Mouse (Mus musculus): ENCODE measurements around the gene Phf11c.
"Not testable (repeated sequence)": the region's sequence is repeated elsewhere in the genome, so short reads cannot be mapped to it uniquely, and the experiment has no call there.

Gene Phf11c

GRCm38 (mm10) chr14:59336056-59336455, 59.1 kb downstream of the Phf11c start:
- not testable (repeated sequence) for DNase-seq (ENCODE audit: extremely low spot score, low read depth, low spot score)

Measured in hindlimb bud, embryonic 11.5 days (tissue).